Mouse (Mus musculus): ENCODE results near the gene Ttc23.

Gene Ttc23

DNA sequence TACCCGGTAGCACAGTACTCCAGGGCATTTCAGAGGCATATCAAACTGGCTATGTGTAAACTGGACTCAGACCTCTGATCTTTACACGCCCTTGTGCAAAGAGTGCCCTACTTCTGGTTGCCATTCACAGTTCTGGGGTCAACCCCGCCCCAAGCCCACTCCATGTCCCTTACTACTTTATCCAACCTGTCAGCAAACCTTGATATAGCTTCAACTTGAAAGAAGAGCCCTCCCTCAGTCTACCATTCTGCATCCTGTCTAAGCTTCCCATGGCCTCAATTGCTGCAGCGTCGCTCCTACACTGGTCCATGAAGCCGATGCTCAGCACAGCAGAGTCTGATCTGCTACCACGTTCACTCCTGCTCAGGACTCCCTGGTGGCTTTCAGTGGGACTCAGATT, 108.2 kb downstream of the Ttc23 start:
- no peak for DNase-seq

GRCm38 (mm10) chr7:67756636-67757035, 109.4 kb downstream of the Ttc23 start:
- DNase-seq: no peak

DNA sequence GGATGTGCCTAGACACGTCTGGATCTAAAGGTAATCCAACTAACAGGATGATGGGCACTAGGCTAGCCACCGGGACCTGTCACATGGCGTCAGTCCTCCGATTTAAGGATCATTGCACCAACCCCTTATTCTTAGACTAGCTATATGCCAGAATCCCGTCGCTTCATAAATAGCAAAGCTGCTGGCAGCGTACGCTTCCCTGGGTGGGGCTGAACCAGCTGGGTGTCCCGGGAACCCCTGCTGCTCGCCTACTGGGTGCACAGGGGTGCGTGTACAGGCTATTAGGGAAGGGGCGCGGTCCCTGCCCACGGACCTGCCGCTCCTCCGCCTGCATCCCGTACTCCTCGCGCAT, 111.3 kb downstream of the Ttc23 start:
- peak; percentile 9 for DNase-seq

DNA sequence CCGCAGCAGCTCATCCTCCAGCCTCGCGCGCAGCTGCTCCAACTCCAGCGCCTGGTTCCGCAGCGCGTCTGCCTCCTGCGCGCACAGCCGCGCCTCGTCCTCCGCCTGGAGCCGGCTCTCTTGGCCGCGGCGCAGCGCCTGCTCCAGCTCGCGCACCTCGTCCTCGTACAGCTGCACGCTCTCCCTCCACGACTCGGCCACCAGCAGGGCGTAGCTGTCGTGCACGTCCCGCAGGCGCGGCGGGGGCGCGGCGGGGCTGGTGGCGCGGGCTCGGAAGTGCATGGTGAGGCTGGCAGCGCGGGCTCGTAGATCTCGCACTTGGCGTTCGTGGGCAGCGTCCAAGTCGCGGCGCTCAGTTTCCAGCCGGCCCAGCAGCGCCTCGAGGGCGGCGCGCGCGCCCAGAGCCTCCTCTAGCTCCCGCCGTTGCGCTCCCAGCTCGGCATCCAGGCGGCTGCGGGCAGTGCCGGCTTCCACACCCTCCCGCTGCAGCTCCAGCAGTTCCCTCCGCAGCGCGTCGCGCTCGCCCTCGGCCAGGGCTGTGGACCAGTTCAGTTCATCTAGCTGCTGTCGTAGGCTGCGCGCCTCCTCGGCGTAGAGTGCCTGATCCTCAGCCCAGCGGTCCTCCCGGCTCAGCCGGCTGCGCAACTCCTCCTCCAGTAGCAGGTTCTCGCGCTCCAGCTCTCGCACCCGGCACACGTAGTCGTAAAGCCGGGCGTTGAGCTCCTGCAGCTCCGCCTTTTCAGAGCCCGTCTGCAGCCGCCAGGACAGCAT, 111.8 kb downstream of the Ttc23 start:
- DNase-seq: peak; percentile 24

DNA sequence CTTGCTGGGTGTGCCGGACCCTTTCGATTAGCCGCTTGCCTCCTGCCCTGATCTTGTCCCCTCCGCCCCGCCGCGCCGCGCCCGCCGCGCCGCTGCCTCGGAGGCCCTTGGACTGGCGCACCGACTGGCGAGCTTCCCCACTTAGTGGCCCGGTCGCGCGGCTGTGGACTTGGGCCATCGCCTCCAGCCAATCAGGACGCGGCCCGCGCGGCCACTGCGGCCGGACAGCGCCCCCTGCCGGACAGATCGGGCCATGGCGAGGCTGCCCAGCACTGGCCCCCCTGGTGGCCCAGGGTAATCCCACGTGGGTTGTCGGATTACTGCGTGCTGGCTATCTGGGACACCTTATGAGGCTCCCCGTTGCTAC, 112.4 kb downstream of the Ttc23 start, which contains the start of gene Synm:
Gene Synm (minus strand): TSS at position 114 of the 367 bp plus-strand sequence.
- DNase-seq: peak; percentile 83

DNA sequence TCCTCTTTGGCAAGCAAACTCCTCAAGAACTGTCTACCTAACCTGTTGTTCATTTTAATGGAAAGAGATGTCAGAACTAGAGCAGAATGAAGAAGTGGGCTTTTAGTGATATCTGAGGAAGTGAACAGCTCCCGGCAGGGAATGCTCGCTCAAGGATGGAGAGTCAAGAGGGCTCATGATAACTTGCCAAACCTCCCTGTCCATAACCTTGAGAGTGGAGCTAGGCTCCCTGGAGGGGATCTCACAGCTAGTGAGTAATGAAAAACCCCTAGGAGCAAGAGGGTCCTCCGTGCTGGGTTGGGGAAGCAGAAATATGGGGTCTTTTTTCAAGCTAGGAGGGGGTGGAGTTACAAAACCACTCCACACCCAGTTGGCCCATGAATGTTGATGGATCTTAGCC, 116.4 kb downstream of the Ttc23 start:
- DNase-seq: no peak

- no peak for DNase-seq
These were observed 120.9 kb downstream of the Ttc23 start for GRCm38 (mm10) chr7:67768125-67768524.

DNA sequence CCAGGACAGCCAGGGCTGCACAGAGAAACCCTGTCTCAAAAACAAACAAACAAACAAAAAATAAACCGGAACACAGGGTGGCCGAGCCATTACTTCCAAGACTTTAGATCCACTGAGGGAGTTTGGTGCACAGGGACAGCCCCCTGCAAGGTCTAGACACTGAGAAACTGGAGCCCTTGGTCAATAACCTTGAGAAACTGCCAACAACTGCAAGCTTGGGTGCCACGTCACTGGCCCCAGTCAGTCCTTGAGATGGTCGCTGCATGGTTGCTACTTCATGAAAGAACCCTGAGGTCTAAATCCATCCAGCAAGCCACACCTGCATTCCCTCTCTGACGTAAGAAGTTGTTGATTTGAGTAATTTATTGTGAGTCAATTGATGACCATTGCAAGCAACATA, 122.3 kb downstream of the Ttc23 start:
- DNase-seq: no peak

- DNase-seq: no peak
These were observed 125.0 kb downstream of the Ttc23 start for GRCm38 (mm10) chr7:67772231-67772630.

DNA sequence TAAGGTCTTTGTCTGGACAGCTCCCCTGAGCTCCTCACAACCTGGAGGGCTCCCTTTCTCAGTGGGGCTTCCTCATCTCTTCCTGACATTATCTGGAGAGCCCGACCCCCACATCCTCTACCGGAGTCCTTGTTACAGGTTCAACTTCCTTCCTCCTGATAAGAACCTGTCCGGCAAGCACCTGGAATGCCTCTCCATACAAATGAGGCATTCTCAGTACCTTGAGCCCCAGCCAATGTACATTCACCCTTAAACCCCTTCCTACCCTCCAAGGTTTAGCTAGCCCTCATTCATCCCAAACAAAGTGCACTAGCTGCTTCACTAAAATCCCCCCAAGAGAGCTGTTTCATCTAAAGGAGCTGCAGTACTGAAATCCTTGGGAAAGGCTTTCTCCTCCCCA, 128.4 kb downstream of the Ttc23 start:
- DNase-seq: no peak

GRCm38 (mm10) chr7:67776636-67777305, 129.6 kb downstream of the Ttc23 start:
- no peak for DNase-seq

DNA sequence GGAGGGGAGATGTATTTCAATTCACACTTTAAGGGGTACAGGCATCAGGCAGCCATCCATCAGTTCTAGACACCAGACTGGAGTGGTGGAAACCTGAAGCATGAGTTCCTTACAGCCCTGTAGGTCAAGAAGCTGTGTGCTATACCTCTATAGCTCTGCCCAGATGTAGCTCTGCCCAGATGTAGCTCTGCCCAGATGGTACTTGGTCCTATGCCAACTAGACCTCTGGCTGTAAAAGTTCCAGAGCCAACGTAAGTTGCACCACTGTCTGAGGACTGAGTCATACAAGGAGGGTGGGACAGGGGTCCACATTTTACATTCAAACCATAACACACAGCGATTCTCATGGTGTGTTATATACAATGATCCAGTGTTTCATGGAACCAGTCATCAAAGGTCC, 140.7 kb downstream of the Ttc23 start:
- no peak for DNase-seq

GRCm38 (mm10) chr7:67788713-67789112, 141.5 kb downstream of the Ttc23 start:
- peak; percentile 69 for DNase-seq

- no peak for DNase-seq
These were observed 144.0 kb downstream of the Ttc23 start for GRCm38 (mm10) chr7:67791256-67791655.

- no peak for DNase-seq
These were observed 146.2 kb downstream of the Ttc23 start for GRCm38 (mm10) chr7:67793449-67793848.

- DNase-seq: no peak
These were observed 149.9 kb downstream of the Ttc23 start for GRCm38 (mm10) chr7:67797065-67797464.

- DNase-seq: no peak
These were observed 151.3 kb downstream of the Ttc23 start for GRCm38 (mm10) chr7:67798476-67798875.

GRCm38 (mm10) chr7:67800547-67800946, 153.3 kb downstream of the Ttc23 start:
- DNase-seq: no peak

DNA sequence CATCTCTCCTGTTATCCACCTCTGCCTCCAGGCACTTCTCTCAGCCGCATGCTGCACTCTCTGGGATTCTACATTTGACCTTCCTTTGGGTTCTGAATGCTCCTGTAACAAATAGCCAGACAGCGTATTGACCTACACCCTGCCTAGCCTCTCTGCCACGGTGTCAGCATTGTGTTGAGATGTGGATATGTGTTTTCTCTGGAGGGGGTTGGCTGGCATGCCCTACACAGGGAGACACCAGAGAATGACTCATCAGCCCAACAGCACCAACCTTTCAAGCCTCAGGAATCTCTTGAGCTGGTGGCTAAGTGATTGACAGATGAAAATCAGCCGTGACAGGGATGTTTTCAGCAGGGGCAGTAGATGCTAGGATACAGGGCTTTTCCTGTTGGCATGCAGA, 153.8 kb downstream of the Ttc23 start:
- DNase-seq: no peak

- peak; percentile 82 for DNase-seq
These were observed 156.0 kb downstream of the Ttc23 start for GRCm38 (mm10) chr7:67803015-67803856.

- no peak for DNase-seq
These were observed 156.6 kb downstream of the Ttc23 start for GRCm38 (mm10) chr7:67803857-67804215.
